Mouse (Mus musculus) embryonic facial prominence, embryonic 10.5 days (tissue): ENCODE results near the gene Zbtb40. TPM values are rescaled to one million over a fixed set of nuclear protein-coding genes. Genes with fewer than 3 reads are reported as not detected.

Experiments
- DNase-seq: peaks from one replicate; pipeline ENCODE4 v3.0.0-alpha.2; 2017; ENCODE audit warnings: low spot score
- H3K27ac ChIP-seq: fragments of 300-500 bp; sonication (generic); replicated peaks from 2 replicates; pipeline ENCODE4 v1.5.1; 2016; ENCODE audit warnings: mild to moderate bottlenecking
- H3K27me3 ChIP-seq: fragments of 300-500 bp; sonication (generic); replicated peaks from 2 replicates; pipeline ENCODE4 v1.6.1; 2016; ENCODE audit warnings: low read depth, mild to moderate bottlenecking; ENCODE audit not compliant: poor library complexity, severe bottlenecking
- H3K36me3 ChIP-seq: fragments of 300-500 bp; sonication (generic); replicated peaks from 2 replicates; pipeline ENCODE4 v1.6.1; 2016; ENCODE audit warnings: mild to moderate bottlenecking, moderate library complexity
- H3K4me1 ChIP-seq: fragments of 300-500 bp; sonication (generic); 2 replicates; pipeline ENCODE4 v1.6.1; 2016
- H3K4me3 ChIP-seq: fragments of 300-500 bp; sonication (generic); 2 replicates; pipeline ENCODE4 v1.5.1; 2016; ENCODE audit warnings: mild to moderate bottlenecking, moderate library complexity
- H3K9me3 ChIP-seq: fragments of 300-500 bp; sonication (generic); 2 replicates; pipeline ENCODE4 v1.6.1; 2016; ENCODE audit warnings: mild to moderate bottlenecking
- WGBS: fragments of 180-500 bp; shearing (Covaris S2); methylation state at CpG from one replicate; pipeline ENCODE4 v1.1.7; 2016; 5-methylcytosine and 5-hydroxymethylcytosine counted together
- polyA plus RNA-seq: library from polyadenylated mRNA; unstranded; fragments of >200 nt; fragmentation: Nextera tagmentation; extraction: Ambion mirVana; gene quantifications from 2 replicates; pipeline ENCODE4 v1.2.1, GENCODE M21; 2016

Gene Zbtb40
- polyA plus RNA-seq, 1 experiment from 2014 or later, result 6.5 TPM

- peaks cover 29% of the 10 kb centered on the region for H3K4me1 ChIP-seq
- H3K9me3 ChIP-seq, result no peaks in the 10 kb centered on the region
- DNase-seq, result no peak
- H3K27ac ChIP-seq, result no peak overlapping the region
- no peaks in the 10 kb centered on the region for H3K36me3 ChIP-seq
- WGBS, result 92% methylated on average over 7 of the region's 7 CpGs
- no peaks in the 10 kb centered on the region; the same call in 1 of the 2 replicates for H3K27me3 ChIP-seq
- no peak overlapping the region for H3K4me3 ChIP-seq
These were observed 17.3 kb downstream of the Zbtb40 start for GRCm38 (mm10) chr4:137031319-137031718.

- 71% methylated on average over 8 of the region's 8 CpGs for WGBS
- Histone ChIP-seq H3K27ac (no peak overlapping the region), H3K9me3 (no peaks in the 10 kb centered on the region), H3K36me3 (no peaks in the 10 kb centered on the region; the same call in 1 of the 2 replicates), H3K4me1 (peaks cover 30% of the 10 kb centered on the region), H3K27me3 (no peaks in the 10 kb centered on the region; the same call in 1 of the 2 replicates), H3K4me3 (no peak overlapping the region)
- DNase-seq, result no peak
These were observed 19.3 kb downstream of the Zbtb40 start for GRCm38 (mm10) chr4:137029348-137029747.

- Histone ChIP-seq H3K27me3 (no peaks in the 10 kb centered on the region), H3K4me3 (no peak overlapping the region), H3K4me1 (peaks cover 26% of the 10 kb centered on the region), H3K27ac (no peak overlapping the region), H3K36me3 (no peaks in the 10 kb centered on the region; the same call in 1 of the 2 replicates), H3K9me3 (no peaks in the 10 kb centered on the region)
- 69% methylated on average over 5 of the region's 5 CpGs for WGBS
- no peak for DNase-seq
These were observed 21.6 kb downstream of the Zbtb40 start for GRCm38 (mm10) chr4:137027051-137027450.

GRCm38 (mm10) chr4:137025570-137025969 is 23.0 kb downstream of the Zbtb40 start:
- no peaks in the 10 kb centered on the region for H3K9me3 ChIP-seq
- H3K27ac ChIP-seq, result no peak overlapping the region
- 63% methylated on average over 6 of the region's 6 CpGs for WGBS
- H3K4me1 ChIP-seq, result peaks cover 27% of the 10 kb centered on the region
- H3K36me3 ChIP-seq, result no peaks in the 10 kb centered on the region; the same call in 1 of the 2 replicates
- no peak for DNase-seq
- no peaks in the 10 kb centered on the region for H3K27me3 ChIP-seq
- no peak overlapping the region for H3K4me3 ChIP-seq

- H3K4me3 ChIP-seq, result no peak overlapping the region
- no peaks in the 10 kb centered on the region for H3K27me3 ChIP-seq
- no peak overlapping the region for H3K27ac ChIP-seq
- no peak for DNase-seq
- no peaks in the 10 kb centered on the region for H3K9me3 ChIP-seq
- WGBS, result 86% methylated on average over 2 of the region's 2 CpGs
- H3K36me3 ChIP-seq, result no peaks in the 10 kb centered on the region; the same call in 1 of the 2 replicates
- peaks cover 31% of the 10 kb centered on the region for H3K4me1 ChIP-seq
These were observed 23.5 kb downstream of the Zbtb40 start for GRCm38 (mm10) chr4:137025133-137025532.

GRCm38 (mm10) chr4:137020065-137020464 is 28.5 kb downstream of the Zbtb40 start:
- H3K4me3 ChIP-seq, result no peak overlapping the region
- no peaks in the 10 kb centered on the region for H3K27me3 ChIP-seq
- no peak for DNase-seq
- peaks cover 10% of the 10 kb centered on the region for H3K4me1 ChIP-seq
- 74% methylated on average over 3 of the region's 3 CpGs for WGBS
- H3K9me3 ChIP-seq, result no peaks in the 10 kb centered on the region
- H3K36me3 ChIP-seq, result peaks cover 32% of the 10 kb centered on the region
- no peak overlapping the region for H3K27ac ChIP-seq

GRCm38 (mm10) chr4:137015934-137016333 is 32.7 kb downstream of the Zbtb40 start:
- Histone ChIP-seq H3K4me3 (no peak overlapping the region), H3K27ac (no peak overlapping the region), H3K9me3 (no peaks in the 10 kb centered on the region), H3K27me3 (no peaks in the 10 kb centered on the region), H3K4me1 (peaks cover 7% of the 10 kb centered on the region), H3K36me3 (peaks cover 36% of the 10 kb centered on the region)
- no peak for DNase-seq
- WGBS, result 44% methylated on average over 8 of the region's 8 CpGs

- 73% methylated on average over 6 of the region's 6 CpGs for WGBS
- Histone ChIP-seq H3K36me3 (peaks cover 36% of the 10 kb centered on the region), H3K4me1 (peaks cover 6% of the 10 kb centered on the region), H3K27ac (no peak overlapping the region), H3K4me3 (no peak overlapping the region), H3K9me3 (no peaks in the 10 kb centered on the region), H3K27me3 (no peaks in the 10 kb centered on the region)
- no peak for DNase-seq
These were observed 33.1 kb downstream of the Zbtb40 start for GRCm38 (mm10) chr4:137015476-137015856.

- 89% methylated on average over 18 of the region's 18 CpGs for WGBS
- no peak overlapping the region for H3K4me3 ChIP-seq
- no peaks in the 10 kb centered on the region for H3K9me3 ChIP-seq
- no peaks in the 10 kb centered on the region for H3K27me3 ChIP-seq
- H3K4me1 ChIP-seq, result peaks cover under 1% of the 10 kb centered on the region
- no peak overlapping the region for H3K27ac ChIP-seq
- peaks cover 36% of the 10 kb centered on the region for H3K36me3 ChIP-seq
- no peak for DNase-seq
These were observed 33.7 kb downstream of the Zbtb40 start for GRCm38 (mm10) chr4:137014654-137015475.

- WGBS, result 92% methylated on average over 8 of the region's 8 CpGs
- peaks cover 36% of the 10 kb centered on the region for H3K36me3 ChIP-seq
- no peak overlapping the region for H3K4me3 ChIP-seq
- no peaks in the 10 kb centered on the region for H3K4me1 ChIP-seq
- no peaks in the 10 kb centered on the region for H3K9me3 ChIP-seq
- H3K27ac ChIP-seq, result no peak overlapping the region
- H3K27me3 ChIP-seq, result no peaks in the 10 kb centered on the region
- DNase-seq, result no peak
These were observed 34.5 kb downstream of the Zbtb40 start for GRCm38 (mm10) chr4:137014124-137014523.

GRCm38 (mm10) chr4:137006966-137007365 is 41.6 kb downstream of the Zbtb40 start:
- Histone ChIP-seq H3K36me3 (peaks cover 10% of the 10 kb centered on the region), H3K9me3 (no peaks in the 10 kb centered on the region), H3K4me1 (no peaks in the 10 kb centered on the region; the same call in 1 of the 2 replicates), H3K27ac (no peak overlapping the region), H3K27me3 (no peaks in the 10 kb centered on the region), H3K4me3 (no peak overlapping the region)
- WGBS, result 87% methylated on average over 8 of the region's 8 CpGs
- no peak for DNase-seq

- no peak for DNase-seq
- no peaks in the 10 kb centered on the region for H3K27me3 ChIP-seq
- H3K9me3 ChIP-seq, result no peaks in the 10 kb centered on the region
- no peak overlapping the region for H3K27ac ChIP-seq
- 95% methylated on average over 3 of the region's 3 CpGs for WGBS
- peaks cover 48% of the 10 kb centered on the region for H3K36me3 ChIP-seq
- H3K4me3 ChIP-seq, result no peak overlapping the region
- no peaks in the 10 kb centered on the region; the same call in 1 of the 2 replicates for H3K4me1 ChIP-seq
These were observed 46.8 kb downstream of the Zbtb40 start for GRCm38 (mm10) chr4:137001825-137002224.

GRCm38 (mm10) chr4:137001020-137001419 is 47.6 kb downstream of the Zbtb40 start:
- Histone ChIP-seq H3K27ac (no peak overlapping the region), H3K4me1 (no peaks in the 10 kb centered on the region; the same call in 1 of the 2 replicates), H3K9me3 (no peaks in the 10 kb centered on the region), H3K4me3 (no peak overlapping the region), H3K36me3 (peaks cover 51% of the 10 kb centered on the region), H3K27me3 (no peaks in the 10 kb centered on the region)
- no peak for DNase-seq
- 91% methylated on average over 7 of the region's 7 CpGs for WGBS
